Mouse (Mus musculus) heart, adult 9 months (tissue): ENCODE results near the gene Neurog1.

Experiments used
- DNase-seq, 2 experiments: peaks; one replicate each; pipeline ENCODE4 v3.0.0; 2022; ENCODE audit warnings: low spot score in 2 of 2

Neurog1 gene

DNA sequence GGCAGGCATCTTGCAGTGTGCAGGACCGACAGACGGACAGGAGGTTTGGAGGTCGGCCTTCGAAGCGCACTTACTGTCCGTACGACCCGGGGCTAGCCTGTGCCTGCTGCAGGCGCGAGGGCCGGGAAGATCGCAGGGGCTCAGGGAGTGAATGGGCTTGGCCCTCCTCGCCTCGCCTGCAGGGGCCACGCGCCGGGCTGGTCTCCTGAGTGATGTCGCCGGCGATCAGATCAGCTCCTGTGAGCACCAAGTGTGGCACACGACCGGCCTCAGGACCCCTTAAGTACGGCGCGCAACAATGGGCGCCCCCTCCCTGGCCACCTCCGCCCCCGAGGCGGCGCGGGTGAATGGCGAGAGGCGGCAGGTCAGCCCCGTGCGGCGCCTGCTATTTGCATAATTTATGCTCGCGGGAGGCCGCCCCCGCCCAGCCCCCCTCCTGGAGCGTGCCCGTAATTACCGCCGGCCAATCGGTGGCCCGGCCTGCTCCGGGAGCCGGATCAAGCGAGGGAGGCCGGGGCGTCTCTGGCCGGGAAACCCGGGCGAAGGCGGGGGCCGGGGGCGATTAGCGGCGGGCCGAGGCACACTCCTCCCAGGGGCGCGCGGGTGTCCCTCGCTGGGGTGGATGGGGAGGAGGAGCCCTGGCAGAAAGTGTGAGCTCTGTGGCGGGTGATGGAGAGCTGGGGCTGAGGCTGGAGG is at the start of gene Neurog1:
Gene Neurog1, minus strand, starts transcription at position 240 of the 696 bp plus-strand sequence.
- no peak for DNase-seq

DNA sequence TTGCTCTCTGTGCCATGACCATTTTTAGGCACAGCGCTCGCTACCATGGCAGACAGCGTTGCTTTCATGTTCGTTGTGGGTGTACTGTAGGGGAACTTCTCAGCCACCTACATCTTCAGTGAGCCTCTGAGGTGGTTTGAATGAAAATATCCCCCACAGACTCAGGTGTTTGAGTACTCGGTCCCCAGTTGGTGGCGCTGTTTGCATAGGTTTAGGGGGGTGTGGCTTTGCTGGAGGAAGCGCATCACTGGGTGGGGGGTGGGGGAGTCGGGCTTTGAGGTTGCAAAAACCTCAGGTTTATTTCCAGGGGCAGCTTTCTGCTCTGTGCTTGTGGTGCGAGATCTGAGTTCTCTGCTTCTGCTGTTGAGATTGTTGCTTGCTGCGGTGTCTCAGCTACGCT is 47.4 kb upstream of the Neurog1 start:
- DNase-seq, result no peak

DNA sequence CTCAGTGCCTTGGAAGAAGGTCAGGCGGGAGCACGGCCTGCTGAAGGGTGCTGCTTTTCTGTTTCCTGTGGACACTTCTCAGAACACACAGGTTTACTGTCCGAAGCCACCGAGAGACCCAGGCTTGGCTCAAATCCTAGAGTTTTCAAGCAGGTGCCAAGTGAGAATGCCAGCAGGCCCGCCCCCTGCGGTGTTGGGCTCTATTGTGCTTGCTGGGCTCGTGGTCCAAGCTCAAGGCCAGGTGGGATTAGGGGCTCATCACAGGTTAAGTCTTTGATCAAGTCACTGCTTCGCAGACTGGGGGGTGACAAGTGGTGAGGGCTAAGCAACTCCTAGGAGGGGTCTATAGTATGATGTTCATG is 44.7 kb upstream of the Neurog1 start:
- DNase-seq, result no peak

DNA sequence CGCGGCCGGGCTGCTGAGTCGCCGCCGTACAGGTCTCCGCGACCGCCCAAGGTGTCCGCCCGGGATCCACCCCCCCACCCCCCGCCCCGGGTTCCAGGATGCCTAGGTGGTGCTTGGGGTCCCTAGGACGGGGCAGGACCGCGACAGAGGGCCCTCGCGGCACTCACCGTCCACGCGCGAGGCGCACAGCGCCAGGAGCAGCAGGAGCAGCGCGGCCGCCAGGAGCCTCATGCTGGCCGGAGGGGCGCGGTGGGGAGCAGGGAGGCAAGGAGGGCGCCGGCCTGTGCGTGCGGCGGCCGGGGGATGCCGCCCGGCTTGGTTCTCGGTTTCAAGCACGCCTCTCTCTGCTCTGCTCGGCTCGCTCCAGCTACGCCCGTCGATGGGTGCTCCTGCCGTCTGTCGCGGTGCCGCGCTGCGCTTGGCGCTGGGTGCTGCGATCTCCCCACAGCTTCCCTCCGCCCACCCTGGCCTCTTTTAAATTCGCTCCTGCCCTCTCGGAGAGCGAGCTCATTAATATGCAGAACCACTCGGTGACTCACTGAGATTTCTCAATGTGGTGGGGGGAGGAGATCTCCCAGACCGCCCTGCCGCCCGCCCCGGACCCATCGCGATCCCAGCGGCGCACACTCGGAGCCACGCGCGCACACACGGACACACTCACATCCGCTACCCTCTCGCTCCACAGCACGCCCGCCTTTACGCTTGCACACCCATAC is 44.1 kb upstream of the Neurog1 start, which contains the start of gene Cxcl14:
Gene Cxcl14, minus strand, starts transcription at position 609 of the 716 bp plus-strand sequence.
- DNase-seq, result peak; percentile 14 to 24

DNA sequence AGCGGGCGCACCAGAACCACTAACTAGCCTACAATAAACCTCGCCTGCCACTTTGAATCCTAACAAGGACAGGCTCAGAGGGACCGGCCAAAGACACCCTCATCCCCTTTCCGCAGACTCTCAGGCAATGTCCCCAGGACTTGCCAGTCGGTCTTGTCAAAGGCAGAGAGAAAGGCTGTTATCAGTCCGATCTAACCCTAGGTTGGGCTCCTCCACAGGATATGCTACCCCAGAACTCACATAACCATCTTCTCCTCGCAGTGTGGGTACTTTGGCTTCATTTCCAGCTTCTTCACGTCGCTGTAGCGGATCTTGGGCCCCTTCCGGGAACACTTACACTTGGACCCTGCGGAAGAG is 43.6 kb upstream of the Neurog1 start:
- no peak for DNase-seq

DNA sequence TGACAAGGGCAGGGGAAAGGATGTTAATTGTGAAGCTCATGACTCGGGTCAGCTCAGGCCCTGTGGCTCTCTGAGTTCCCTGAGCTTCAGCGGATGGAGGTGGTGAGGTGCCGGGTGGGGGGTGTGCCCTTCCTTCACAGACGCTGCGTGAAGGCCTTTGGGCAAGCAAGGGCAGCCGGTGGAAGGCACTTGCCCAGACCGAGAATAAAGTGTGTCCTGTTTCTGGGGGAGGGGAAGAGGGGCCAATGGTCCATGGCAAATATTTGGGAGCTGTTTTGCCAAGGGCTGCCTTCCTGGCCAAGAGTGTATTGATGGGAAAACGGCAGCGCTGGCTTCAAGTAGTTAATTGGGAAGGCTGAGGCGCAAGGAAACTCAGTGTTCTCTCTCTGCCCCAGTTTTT is 42.9 kb upstream of the Neurog1 start:
- DNase-seq, result no peak

DNA sequence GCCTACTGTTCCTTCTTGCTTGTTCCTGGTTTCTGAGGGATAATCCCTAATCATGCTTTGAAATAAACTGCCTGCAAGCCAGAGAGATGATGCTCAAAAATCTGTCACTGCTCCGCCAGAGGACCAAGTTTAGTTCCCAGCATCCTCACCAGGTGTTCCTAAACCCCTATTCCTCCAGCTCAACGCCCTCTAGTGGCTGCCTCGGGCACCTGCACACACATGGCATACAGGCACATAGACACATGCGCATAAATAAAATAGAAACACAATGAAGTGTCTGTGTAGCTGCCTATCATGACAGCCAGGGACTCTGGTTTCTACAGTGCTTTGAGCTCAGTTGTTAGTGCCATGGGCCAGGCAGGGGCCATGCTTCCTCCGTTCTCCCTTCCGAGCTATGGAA is 38.0 kb upstream of the Neurog1 start:
- no peak for DNase-seq

DNA sequence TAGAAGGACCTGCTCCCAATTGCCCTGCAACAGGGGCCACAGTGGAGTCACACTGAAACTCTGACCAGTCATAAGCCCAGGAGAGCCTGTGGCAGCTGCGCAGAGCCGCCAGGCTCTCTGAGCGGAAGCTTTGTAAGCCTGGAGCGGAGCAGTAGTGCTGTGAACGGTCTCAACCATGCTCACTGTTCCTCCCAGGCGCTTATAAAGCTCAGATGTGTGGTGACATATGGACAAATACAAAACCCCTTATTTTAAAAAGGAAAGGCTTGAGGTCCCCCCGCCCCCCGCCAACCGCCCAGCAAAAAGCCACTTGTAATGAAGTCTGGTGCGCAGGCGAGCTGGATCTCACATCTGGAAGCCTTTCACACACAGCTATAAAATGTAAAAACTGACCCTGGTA is 37.3 kb upstream of the Neurog1 start:
- no peak for DNase-seq

DNA sequence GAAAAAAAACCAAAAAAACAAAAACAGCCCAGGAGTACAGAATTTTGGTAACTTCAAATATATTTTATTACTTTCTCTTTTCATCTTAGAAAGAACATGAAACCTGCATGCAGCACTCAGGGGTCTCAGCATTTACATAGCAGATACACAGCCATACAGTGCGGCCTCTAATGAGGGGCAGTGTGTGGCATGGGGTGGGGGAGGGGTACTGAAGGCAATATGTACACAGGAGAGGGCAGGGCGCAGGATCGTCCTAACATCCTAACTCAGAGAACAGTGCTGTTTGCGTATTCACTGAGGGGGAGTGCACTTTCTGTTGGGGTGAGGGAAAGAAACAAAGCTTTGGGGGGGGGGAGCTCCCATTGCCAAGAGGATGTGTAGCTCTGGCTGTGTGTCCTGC is 36.6 kb upstream of the Neurog1 start:
- DNase-seq, result no peak

DNA sequence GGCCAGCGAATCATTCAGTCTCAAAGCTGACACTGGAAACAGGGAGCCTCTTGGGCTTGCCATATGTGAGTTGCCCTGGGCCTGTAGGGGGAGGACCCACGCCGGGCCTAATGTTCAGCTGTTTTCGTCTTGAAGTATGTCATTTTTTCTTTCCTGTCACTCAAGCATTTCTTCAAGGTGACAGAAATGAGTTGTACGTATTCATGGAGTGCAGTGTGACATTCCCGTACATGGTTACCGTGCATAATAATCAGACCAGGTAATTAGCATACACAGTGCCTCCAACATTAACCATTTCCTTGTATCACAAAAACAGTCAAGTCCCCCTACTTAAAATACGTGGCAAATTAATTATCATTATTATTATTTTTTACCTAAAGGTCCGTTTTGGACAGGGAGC is 35.1 kb upstream of the Neurog1 start:
- no peak for DNase-seq

DNA sequence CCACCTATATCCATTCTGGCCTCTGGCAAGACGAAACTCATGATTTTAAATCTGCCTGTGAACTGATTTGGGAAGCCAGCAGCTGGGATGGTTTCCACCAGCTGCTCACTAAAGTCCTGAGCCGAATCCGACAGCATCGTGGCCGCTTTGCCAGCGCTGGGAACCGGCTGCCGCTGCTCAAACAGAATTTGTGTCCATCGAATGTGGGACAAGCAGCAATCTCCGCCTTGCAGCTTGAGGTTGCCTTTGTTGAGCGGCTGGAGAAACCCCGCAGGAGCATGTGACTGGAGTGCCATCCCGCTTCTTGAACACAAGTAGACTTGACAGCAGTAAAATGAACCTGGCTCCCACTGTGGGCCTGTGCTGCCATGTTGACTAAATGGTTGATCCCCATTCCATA is 31.4 kb upstream of the Neurog1 start:
- DNase-seq, result no peak

DNA sequence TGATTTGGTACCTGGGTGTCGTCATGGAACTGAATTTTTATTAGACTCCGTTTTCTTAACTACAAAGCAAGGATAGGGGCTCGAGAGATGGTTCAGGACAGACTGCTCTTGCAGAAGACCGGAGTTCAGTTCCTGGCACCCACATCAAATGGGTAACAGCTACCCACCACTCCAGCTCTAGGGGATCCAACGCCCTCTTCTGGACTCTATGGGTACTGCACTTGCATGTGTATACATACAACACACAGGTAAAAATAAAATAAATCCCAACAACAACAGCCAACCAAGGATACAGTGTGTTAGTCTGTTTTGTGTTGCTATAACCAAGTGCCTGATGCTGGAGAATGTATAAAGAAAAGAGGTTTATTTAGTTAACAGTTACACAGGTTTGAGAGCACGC is 28.4 kb upstream of the Neurog1 start:
- DNase-seq, result no peak

DNA sequence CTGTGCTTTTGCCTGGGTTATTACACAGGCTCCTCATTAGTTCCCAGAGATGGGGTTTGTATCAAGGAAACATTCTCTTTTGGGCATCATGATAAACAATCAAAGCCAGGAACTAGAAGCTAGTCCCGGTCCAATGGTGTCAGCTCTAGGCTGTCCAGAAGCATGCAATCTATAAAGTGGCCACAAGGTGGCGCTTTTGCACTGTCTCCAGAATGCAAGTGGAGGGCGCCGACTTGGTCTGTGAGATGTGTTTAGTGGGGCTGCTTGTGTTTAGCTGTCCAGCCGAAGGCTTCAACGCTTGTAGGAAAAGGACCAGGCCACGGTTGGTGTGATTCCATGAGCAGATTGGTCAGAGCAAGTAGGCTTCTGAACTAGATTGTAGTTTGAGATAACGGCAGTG is 27.5 kb upstream of the Neurog1 start:
- DNase-seq, result peak; percentile 20 to 61

DNA sequence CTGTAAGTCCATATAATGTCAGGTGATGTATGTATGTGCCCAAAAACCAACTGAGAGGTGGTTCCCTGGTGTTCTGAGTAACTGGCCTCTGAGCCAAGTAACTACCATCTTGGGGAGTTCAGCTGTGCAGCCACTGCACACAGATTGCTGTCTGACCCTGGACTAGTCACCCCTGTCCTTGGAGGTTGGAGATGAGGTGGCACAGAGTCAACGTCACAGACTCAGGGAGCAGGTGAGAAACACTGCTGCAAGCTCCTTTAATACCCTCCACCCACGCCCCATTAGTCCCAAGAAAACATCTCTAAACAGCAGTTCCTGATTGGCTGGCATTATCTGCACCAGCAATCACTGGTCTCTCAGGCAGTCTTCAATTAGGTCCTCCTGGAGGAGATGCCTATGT is 23.2 kb upstream of the Neurog1 start:
- DNase-seq, result no peak

DNA sequence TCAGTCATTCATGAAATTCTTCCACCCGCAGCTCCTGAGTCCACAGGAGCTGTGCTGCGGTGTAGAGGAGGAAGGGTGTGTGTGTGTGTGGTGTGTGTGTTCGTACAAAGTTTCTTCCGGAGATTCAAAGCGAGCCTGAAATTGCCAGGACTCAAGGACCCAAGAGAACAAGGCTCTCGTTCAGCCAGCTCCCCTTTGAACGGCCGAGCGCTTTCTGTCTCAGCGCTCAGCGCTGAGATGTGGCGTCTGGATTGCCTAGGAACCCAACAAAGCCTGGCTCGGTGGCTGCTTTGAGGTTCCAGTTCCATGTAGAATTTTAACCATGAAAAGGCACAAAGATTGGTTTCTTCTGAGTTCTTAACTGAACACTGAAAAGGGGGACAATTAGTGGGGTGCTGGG is 18.2 kb upstream of the Neurog1 start:
- DNase-seq, result no peak

DNA sequence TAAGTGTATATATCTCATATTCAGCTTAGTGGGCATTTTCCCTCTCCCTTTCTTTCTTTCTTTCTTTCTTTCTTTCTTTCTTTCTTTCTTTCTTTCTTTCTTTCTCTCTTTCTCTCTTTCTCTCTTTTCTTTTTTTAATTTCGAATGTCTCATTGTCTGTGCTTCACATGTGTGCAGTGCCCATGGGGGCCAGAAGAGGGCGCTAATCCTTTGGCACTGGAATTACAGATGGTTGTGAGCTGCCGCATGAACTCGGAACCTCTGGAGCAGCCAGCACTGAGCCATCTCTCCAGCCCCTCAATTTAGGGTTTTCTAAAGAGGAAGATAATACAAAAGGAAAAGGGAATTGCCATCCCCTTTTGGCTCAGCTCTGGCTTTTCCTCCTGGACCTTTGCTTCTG is 15.4 kb upstream of the Neurog1 start:
- DNase-seq, result no peak

DNA sequence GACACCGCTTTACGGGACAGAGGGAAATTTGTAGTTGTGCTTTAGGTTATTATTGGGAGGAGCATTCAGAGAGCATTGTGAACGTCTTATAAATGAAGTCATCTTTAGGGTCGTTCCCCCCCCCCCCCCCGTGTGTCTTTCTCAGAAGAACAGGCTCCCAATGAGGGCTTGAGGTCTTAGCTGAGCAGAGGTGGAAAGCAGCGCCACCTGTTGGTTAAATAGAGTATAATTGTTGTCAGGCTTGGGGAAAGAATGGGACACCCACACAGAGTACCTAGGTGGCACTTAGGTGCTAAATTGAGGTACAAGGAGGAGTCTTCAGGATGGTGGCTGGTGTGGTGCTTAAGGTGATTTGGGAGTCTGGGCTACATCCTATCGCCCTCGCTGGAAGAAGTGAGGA is 14.5 kb upstream of the Neurog1 start:
- DNase-seq, result no peak

DNA sequence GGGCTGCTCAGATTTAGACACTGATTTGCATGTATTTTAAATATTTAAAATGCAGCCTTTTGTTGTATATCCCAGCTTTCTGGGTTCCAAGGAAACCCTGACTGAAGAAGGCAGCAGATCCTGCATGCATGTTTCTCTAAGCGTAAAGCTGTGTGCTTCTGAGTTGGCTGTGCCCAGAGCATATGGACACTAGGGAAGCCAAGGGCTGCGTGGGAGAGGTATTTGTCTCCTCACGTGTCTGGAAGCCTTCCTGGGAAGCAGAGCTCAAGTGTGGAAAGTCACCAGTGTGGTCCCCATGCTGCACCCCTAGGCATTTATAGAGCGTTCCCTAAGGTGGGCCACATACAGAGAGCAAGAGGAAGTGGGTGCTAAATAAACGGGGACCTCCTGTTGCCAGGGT is 13.7 kb upstream of the Neurog1 start:
- no peak for DNase-seq

DNA sequence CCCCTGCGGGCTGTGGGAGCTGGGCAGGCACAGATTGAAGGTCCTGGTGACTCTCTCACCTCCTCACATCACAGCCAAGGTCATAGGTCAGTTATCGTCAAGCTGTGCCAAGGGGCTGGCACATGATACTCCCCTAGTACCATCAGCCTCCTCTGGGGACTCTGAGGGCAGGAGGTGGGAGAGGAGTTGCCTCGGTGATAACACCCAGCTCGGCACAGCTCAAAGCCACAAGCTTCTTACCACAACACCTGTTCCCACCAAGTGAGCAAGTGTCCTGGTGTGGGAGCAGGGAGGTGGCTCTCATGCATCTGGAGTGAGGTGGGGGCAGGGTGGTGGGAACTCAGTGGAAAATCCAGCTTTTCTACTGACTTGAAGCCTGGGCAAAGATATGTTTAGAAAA is 10.3 kb upstream of the Neurog1 start:
- no peak for DNase-seq

DNA sequence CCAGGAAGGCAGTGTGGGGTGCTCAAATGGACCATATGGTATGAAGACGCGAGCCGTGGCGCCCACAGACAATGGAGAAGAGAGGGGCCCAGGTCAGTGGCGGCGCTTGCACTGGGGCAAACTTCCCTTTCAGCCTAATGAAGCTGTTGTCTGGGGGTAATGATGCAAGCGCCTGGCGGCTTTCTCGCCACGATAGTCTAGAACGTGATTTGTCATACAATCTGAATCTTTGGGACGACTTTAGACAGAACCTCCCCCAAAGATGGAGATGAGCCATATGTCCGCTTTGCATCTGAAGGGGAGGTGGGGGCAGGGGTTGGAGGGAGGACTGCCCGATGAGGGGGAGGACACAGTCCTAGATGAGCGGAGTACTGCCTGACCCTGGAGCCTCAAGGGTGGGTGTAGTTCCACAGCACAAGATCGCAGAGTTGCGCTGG is 8.4 kb upstream of the Neurog1 start:
- DNase-seq, result no peak

DNA sequence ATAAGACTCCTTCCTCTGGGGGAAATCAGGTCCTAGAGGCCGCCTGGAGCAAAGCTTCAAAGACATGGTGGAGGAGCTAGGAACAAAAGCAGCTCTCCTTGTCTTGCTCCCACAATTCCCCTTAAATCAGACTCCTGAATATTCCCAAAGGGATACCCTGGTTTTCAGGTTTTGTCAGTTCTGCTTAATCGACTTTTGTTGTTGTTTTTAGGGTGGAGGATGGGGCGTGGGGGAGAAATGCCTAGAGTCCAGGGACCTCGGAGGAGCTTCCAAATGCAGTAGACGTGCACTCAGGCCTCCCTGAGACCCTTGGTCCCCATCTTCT is 7.9 kb upstream of the Neurog1 start:
- no peak for DNase-seq

DNA sequence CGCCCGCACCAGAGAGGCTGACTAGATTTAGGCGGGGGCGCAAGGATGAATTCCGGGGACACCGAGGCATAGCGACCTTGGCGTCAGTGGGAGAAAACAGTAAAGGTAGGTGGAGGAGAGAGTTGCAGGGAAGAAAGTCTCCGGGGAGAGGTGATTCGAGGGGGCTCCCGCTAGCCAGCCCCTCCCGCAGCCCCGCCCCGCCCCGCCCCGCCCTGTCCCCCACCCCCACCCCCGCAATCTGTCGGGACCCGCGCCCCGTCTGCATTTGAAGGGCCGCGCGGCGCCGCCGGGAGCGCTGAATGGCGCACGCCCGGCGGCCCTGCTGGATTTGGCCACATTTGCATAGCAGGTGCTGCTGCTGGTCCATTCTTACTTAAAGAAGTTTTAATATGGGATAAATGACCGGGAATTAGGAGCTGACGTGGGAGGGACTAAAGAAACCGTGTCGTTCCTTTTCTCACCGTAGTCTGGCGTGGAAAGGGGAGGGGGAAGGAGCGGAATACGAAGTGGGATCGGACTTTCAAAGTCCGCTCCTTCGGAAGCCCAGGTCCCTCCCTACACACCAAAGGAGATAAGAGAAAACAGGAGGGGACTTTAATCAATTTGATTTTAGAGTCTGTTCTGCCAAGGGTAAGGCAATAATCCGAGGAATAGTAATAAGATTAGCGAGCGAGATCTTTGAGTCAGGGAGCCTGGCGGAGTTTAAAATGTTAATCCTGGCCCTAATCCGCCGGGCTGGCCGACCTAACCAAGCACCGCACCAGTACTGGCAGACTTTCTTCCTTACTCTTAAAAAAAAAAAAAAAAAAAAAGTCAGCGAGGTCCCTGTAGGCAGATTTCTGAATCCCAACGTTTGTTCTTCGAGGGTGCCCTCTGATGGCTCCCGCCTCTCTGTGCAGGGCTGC is 7.3 kb upstream of the Neurog1 start:
- no peak for DNase-seq
